Comparison of ENCODE assay signal across 9 mouse cellular contexts in the genomic region with DNA sequence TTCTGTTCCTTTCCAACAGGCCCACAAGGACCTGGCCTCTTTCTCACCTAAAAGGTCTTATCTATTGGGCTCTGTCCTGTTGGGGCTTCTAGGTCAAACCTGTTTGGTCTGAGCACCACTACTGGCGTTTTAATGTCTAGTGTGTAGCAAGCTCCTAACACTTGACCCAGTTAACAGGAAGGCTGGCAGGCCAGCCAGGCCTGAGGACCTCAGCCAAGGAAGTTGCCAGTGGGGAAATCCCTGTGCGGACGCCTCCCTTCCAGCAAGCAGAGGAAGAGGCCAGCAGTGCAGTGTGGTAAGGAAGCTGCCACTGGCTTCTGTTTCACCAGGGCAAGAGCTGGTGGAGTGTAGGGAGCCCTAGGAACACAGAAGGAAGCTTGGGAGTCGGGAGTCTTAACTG.
DNase-seq lines count a peak whose midpoint lies in the region; ATAC-seq lines count a peak whose summit lies in the region.
"Had no signal": no experiment of that assay in that cellular context is flagged by ENCODE, and none has a peak within 500 bp of the region (broad histone marks: within the 10 kb centered on the region; RNA-seq: fewer than 3 reads in every experiment).

No protein-coding gene starts in this region.

- H3K4me1 ChIP-seq in hindbrain, embryonic 10.5 days (replicated peaks) = peaks cover 23% of the 10 kb centered on the region
- H3K4me1 ChIP-seq in hindbrain, embryonic 16.5 days (ENCODE audit: control insufficient read depth, insufficient read depth, low read depth, low read length) = peaks cover 21% of the 10 kb centered on the region

- DNase-seq in hindbrain, embryonic 10.5 days (ENCODE audit: low spot score) = no peak
- DNase-seq in adrenal gland, postnatal 14 days = peak; percentile 85
- peak; percentile 85 for DNase-seq in gastrocnemius, postnatal 14 days
- peak; percentile 56 to 64 for DNase-seq in kidney, postnatal 36 days
- DNase-seq in urinary bladder, postnatal 36 days (ENCODE audit: low spot score in 2 of 2) = peak; percentile 32 to 82
- no peak for DNase-seq in thymus, postnatal 10 days (ENCODE audit: low spot score in 2 of 2)

- H3K27ac ChIP-seq in hindbrain, embryonic 10.5 days = 0 out of 2 replicates have a peak overlapping the region, but pooled peaks have one; percentile 23
- H3K27ac ChIP-seq in hindbrain, embryonic 16.5 days (ENCODE audit: low read depth, low read length) = no peak overlapping the region
- H3K27ac ChIP-seq: limb, embryonic 13.5 days had no signal

- 75% methylated on average over 4 of the region's 4 CpGs for WGBS in hindbrain, embryonic 10.5 days
- 58% methylated on average over 4 of the region's 4 CpGs for WGBS in hindbrain, embryonic 16.5 days

- ATAC-seq in hindbrain, embryonic 16.5 days = no peak
- ATAC-seq in activated CD4-positive, CD25-positive, alpha-beta regulatory T cell, adult 4 months = no peak

- intact Hi-C loops in gastrocnemius, postnatal 14 days (cut with DNase I; ENCODE audit: low total_unique reads) = no loop called here

- no peak overlapping the region for H3K4me2 ChIP-seq in hindbrain, embryonic 16.5 days (ENCODE audit: low read length)
- H3K4me2 ChIP-seq: limb, embryonic 13.5 days had no signal

- no peak overlapping the region for H3K9ac ChIP-seq in hindbrain, embryonic 16.5 days (ENCODE audit: low read depth, low read length)
- H3K9ac ChIP-seq: limb, embryonic 13.5 days had no signal

- peaks cover 32% of the 10 kb centered on the region; the same call in 1 of the 2 replicates for H3K36me3 ChIP-seq in hindbrain, embryonic 10.5 days
- no peaks in the 10 kb centered on the region for H3K36me3 ChIP-seq in hindbrain, embryonic 16.5 days (ENCODE audit: control insufficient read depth, insufficient read depth, low read length)

- no peaks in the 10 kb centered on the region for H3K9me3 ChIP-seq in hindbrain, embryonic 10.5 days
- H3K9me3 ChIP-seq in hindbrain, embryonic 16.5 days (ENCODE audit: control insufficient read depth, low read length) = no peaks in the 10 kb centered on the region
- H3K9me3 ChIP-seq: limb, embryonic 13.5 days had no signal

- no peaks in the 10 kb centered on the region for H3K27me3 ChIP-seq in hindbrain, embryonic 10.5 days (ENCODE audit: insufficient read depth, poor library complexity, severe bottlenecking)
- H3K27me3 ChIP-seq in hindbrain, embryonic 16.5 days (replicated peaks; ENCODE audit: control insufficient read depth, insufficient read depth, low read length) = no peaks in the 10 kb centered on the region
- H3K27me3 ChIP-seq: limb, embryonic 13.5 days had no signal

- no peak overlapping the region for H3K4me3 ChIP-seq in hindbrain, embryonic 10.5 days
- no peak overlapping the region for H3K4me3 ChIP-seq in hindbrain, embryonic 16.5 days (ENCODE audit: low read length)
- H3K4me3 ChIP-seq: limb, embryonic 13.5 days had no signal

Comparison
In these comparisons a context has a peak if more than half of its experiments do, and no peak if none do; other contexts are left out.
1. DNase-seq: peak in adrenal gland, postnatal 14 days (single experiment), gastrocnemius, postnatal 14 days (single experiment), kidney, postnatal 36 days (2 of 2) and urinary bladder, postnatal 36 days (2 of 2); none in hindbrain, embryonic 10.5 days (single experiment) and thymus, postnatal 10 days (0 of 2).